Mouse (Mus musculus) intestine, postnatal 0 days (tissue): ENCODE measurements at regions not wholly inside any gene's neighbourhood (a gene's known extent, or its start where the extent isn't known, plus 50 kb on each side); places are given as distances from the start of the nearest gene placed in this dataset.

Experiments
- ATAC-seq: fragments of 200-750 bp; cut with Nextera tagmentation; 2 replicates; pipeline ENCODE4 v1.8.0; 2017; ENCODE audit warnings: mild to moderate bottlenecking, moderate TSS enrichment, moderate library complexity
- H3K27ac ChIP-seq: fragments of 300-500 bp; sonication (generic); 2 replicates; pipeline ENCODE4 v1.5.1; 2014; ENCODE audit warnings: mild to moderate bottlenecking, low read depth, low read length, moderate library complexity
- H3K27me3 ChIP-seq: fragments of 300-500 bp; sonication (generic); replicated peaks from 2 replicates; pipeline ENCODE4 v1.6.1; 2014; ENCODE audit warnings: low read length, mixed read lengths; ENCODE audit not compliant: control insufficient read depth, insufficient read depth
- H3K36me3 ChIP-seq: fragments of 300-500 bp; sonication (generic); 2 replicates; pipeline ENCODE4 v1.6.1; 2014; ENCODE audit warnings: mild to moderate bottlenecking, moderate library complexity; ENCODE audit not compliant: control insufficient read depth, insufficient read depth
- H3K4me1 ChIP-seq: fragments of 300-500 bp; sonication (generic); replicated peaks from 2 replicates; pipeline ENCODE4 v1.6.1; 2014; ENCODE audit warnings: antibody characterized with exemption, low read length, mixed read lengths; ENCODE audit not compliant: control insufficient read depth, insufficient read depth
- H3K4me2 ChIP-seq: fragments of 300-500 bp; sonication (generic); replicated peaks from 2 replicates; pipeline ENCODE4 v1.6.1; 2014; ENCODE audit warnings: low read depth, mild to moderate bottlenecking, moderate library complexity
- H3K4me3 ChIP-seq: fragments of 300-500 bp; sonication (generic); 2 replicates; pipeline ENCODE4 v1.5.1; 2014; ENCODE audit warnings: low read depth, low read length
- H3K9ac ChIP-seq: fragments of 300-500 bp; sonication (generic); 2 replicates; pipeline ENCODE4 v1.6.1; 2014; ENCODE audit warnings: mild to moderate bottlenecking, low read depth, low read length
- H3K9me3 ChIP-seq: fragments of 300-500 bp; sonication (generic); 2 replicates; pipeline ENCODE4 v1.6.1; 2016; ENCODE audit warnings: mixed run types; ENCODE audit not compliant: control insufficient read depth
- CTCF ChIP-seq: sonication (generic); IDR thresholded peaks from 2 replicates; pipeline ENCODE4 v1.5.1; 2016; ENCODE audit warnings: low read depth, mild to moderate bottlenecking, control low read depth, antibody characterized with exemption, moderate library complexity
- WGBS: fragments of 180-500 bp; shearing (Covaris S2); extraction: QIAGEN DNeasy Blood & Tissue Kit; methylation state at CpG from one replicate; pipeline ENCODE4 v1.1.7; 2014; 5-methylcytosine and 5-hydroxymethylcytosine counted together

DNA sequence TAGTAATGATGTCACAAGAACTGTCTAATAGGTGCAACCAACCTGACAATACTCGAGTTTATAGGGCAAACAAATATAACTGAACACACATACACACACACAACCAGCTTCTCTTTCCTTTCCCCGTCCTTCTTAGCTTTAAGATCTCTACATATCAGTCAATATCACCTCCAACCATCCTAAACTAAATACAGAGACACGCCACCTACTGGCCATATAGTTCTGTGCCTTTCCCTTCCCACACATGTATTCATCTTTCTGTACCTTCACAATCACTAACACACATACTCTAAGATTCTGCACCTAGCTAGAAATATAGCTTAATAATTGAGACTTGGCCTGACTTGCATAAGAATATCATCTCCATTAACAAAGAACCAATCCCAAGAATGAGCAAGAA is 688.2 kb downstream of the Ntrk3 start:
- WGBS, result 64% methylated on average over 3 of the region's 3 CpGs

DNA sequence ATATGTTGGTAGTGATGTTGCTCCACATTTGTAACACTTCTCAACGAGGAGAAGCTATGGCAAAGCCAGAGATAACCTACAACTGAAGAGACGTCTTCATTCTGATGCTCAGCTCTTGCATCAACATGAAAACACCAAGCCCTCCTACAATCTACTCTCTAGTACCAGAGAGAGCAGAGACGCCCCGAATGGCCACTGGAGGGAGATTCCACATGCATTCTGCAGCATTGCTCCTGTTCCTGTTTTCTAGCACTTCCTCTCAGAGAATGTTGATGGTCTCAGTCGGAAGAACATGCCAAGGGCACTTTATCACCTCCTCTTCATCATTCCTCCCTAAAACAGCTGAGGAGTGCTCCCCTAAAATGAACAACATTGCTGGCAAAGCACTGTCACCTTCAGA is 692.4 kb downstream of the Ntrk3 start:
- no peak overlapping the region for H3K4me3 ChIP-seq
- H3K9ac ChIP-seq, result no peak overlapping the region
- no peaks in the 10 kb centered on the region for H3K4me1 ChIP-seq
- H3K27me3 ChIP-seq, result no peaks in the 10 kb centered on the region
- no peak overlapping the region for H3K4me2 ChIP-seq
- no peak overlapping the region for H3K27ac ChIP-seq
- WGBS, result 56% methylated on average over 5 of the region's 5 CpGs
- no peaks in the 10 kb centered on the region for H3K36me3 ChIP-seq
- ATAC-seq, result no peak
- peak; percentile 41 for TF ChIP-seq CTCF
- no peaks in the 10 kb centered on the region for H3K9me3 ChIP-seq

More for the DNA sequence above, 688.2 kb downstream of the Ntrk3 start:
- no peak for ATAC-seq
- Histone ChIP-seq H3K9me3 (no peaks in the 10 kb centered on the region), H3K4me2 (no peak overlapping the region), H3K4me1 (no peaks in the 10 kb centered on the region), H3K4me3 (no peak overlapping the region), H3K27ac (no peak overlapping the region), H3K36me3 (no peaks in the 10 kb centered on the region), H3K9ac (no peak overlapping the region), H3K27me3 (no peaks in the 10 kb centered on the region)
- 0 out of 2 replicates have a peak, but pooled peaks have one; percentile 8 for TF ChIP-seq CTCF

DNA sequence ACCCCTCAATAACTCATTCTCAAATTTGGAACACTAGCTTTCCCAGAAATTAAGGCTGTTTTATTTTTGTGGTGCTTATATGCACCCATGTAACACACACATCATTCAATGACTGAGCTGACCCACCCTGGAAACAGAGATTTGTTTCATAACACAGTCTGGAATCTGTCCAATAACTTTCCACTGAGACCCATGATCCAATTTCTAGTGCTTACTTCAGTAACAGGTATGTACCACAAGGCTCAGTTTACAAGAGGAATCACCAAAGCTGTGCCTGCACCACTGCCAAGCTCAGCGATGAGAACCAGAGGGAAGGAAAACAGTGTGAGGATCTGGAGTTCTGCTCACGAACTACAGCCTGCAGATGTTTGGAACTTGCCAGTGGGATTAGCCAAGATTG is 706.8 kb downstream of the Ntrk3 start:
- no peak overlapping the region for H3K9ac ChIP-seq
- no peaks in the 10 kb centered on the region for H3K27me3 ChIP-seq
- no peak for ATAC-seq
- H3K4me3 ChIP-seq, result no peak overlapping the region
- no peaks in the 10 kb centered on the region for H3K36me3 ChIP-seq
- no peaks in the 10 kb centered on the region for H3K4me1 ChIP-seq
- no peaks in the 10 kb centered on the region for H3K9me3 ChIP-seq
- H3K27ac ChIP-seq, result no peak overlapping the region
- no peak overlapping the region for H3K4me2 ChIP-seq
- TF ChIP-seq CTCF, result no peak
- 57% methylated on average over 2 of the region's 2 CpGs for WGBS

DNA sequence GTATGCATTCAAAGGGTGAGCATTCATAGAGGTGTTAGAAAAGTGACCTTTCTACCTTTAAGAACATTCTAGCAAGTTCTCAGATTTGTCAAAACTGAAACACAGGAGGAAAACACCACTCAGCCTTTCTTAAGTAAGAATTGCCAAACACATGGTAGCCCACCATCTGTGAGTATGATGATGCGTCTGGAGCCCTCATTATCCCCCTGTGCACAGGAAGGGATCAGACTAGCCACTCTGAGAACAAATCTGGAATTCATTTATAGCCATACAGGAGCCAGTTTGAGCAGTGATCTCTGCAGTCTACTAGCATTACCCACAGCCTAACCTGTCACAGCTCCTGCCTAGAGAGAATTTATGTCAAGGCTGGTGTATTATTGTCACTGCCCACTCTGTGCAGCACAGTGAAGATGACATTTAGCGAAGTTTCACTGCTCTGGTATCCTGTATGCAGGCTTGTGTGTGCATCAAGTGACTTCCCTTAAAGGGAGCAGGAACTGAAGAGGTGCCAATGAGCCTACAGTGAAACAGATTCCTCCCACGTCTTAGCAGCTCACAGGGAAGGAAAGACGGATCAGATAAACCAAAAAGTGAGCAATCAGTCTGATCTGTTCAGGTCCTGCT is 710.7 kb downstream of the Ntrk3 start:
- Histone ChIP-seq H3K9ac (no peak overlapping the region), H3K4me3 (no peak overlapping the region), H3K36me3 (no peaks in the 10 kb centered on the region), H3K27me3 (no peaks in the 10 kb centered on the region), H3K4me2 (no peak overlapping the region), H3K4me1 (no peaks in the 10 kb centered on the region), H3K27ac (no peak overlapping the region), H3K9me3 (no peaks in the 10 kb centered on the region)
- no peak for TF ChIP-seq CTCF
- no peak for ATAC-seq
- WGBS, result 68% methylated on average over 4 of the region's 4 CpGs

DNA sequence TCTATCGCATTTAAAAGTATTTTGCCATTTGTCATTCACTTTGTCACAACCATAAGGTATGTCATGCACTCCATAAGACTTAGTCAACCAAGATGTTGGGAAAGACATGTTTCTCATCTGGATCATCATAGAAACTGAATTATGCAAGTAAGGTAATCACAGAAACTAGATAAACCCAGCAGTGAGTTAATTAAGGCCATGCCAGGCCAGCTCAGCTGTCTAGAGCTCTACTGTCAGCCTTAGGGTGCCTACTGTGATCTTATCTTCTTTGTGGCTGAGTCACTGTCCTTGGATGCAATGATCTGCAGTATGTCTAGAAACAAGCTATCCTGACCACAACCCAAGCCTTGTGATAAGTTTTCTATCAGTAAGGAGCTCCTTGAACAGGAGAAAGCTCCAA is 714.2 kb downstream of the Ntrk3 start:
- Histone ChIP-seq H3K27ac (no peak overlapping the region), H3K4me3 (no peak overlapping the region), H3K27me3 (no peaks in the 10 kb centered on the region), H3K4me2 (no peak overlapping the region), H3K36me3 (no peaks in the 10 kb centered on the region), H3K9me3 (no peaks in the 10 kb centered on the region), H3K9ac (no peak overlapping the region), H3K4me1 (no peaks in the 10 kb centered on the region)
- ATAC-seq, result no peak
- WGBS, result 94% methylated on average over 1 of the region's 1 CpGs
- TF ChIP-seq CTCF, result no peak

DNA sequence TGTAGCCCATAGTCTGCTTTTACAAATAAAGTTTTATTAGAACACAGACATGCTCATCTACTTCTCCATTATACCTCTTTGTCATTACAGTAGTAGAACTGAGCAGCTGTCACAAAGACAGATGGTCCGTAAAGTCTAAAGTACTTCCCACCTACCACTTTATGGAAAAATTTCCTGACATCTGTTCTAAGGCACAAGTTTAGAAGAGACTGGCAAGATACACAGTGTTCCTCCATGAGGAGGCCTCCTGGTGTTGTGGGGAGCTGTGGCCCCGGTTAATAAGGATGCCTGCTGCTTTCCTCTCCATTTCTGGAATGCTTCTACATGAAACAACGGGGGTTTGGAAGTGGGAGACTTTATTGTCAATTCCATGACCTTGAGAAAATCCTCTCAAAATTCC is 714.7 kb downstream of the Ntrk3 start:
- no peaks in the 10 kb centered on the region for H3K4me1 ChIP-seq
- no peaks in the 10 kb centered on the region for H3K36me3 ChIP-seq
- 71% methylated on average over 3 of the region's 3 CpGs for WGBS
- no peaks in the 10 kb centered on the region for H3K9me3 ChIP-seq
- no peak for TF ChIP-seq CTCF
- no peak overlapping the region for H3K9ac ChIP-seq
- ATAC-seq, result no peak
- H3K27ac ChIP-seq, result no peak overlapping the region
- no peak overlapping the region for H3K4me3 ChIP-seq
- H3K27me3 ChIP-seq, result no peaks in the 10 kb centered on the region
- H3K4me2 ChIP-seq, result no peak overlapping the region

DNA sequence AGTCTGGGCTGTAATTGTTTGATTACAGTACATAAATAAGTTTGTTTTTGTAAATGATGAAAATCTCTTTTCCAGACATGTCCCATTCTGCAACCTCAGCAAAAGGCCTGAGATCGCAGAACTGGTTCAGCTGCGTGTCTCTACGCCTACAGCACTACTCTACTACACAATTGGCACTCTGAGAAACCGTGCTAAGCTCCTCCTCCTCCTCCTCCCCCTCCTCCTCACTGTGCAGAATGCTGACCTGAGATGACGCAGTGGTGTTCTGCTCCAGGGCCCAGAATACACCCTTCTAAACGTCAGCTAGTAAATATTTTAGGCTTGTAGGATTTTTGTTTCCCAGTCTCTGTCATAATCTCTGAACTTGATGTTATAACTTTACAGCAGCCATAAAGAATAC is 724.2 kb downstream of the Ntrk3 start:
- Histone ChIP-seq H3K9me3 (no peaks in the 10 kb centered on the region), H3K4me3 (no peak overlapping the region), H3K4me1 (no peaks in the 10 kb centered on the region), H3K27me3 (no peaks in the 10 kb centered on the region), H3K9ac (no peak overlapping the region), H3K36me3 (no peaks in the 10 kb centered on the region), H3K4me2 (no peak overlapping the region), H3K27ac (no peak overlapping the region)
- no peak for ATAC-seq
- no peak for TF ChIP-seq CTCF
- 56% methylated on average over 6 of the region's 6 CpGs for WGBS
